Comparison of ENCODE assay signal across 8 mouse cellular contexts in the genomic region with DNA sequence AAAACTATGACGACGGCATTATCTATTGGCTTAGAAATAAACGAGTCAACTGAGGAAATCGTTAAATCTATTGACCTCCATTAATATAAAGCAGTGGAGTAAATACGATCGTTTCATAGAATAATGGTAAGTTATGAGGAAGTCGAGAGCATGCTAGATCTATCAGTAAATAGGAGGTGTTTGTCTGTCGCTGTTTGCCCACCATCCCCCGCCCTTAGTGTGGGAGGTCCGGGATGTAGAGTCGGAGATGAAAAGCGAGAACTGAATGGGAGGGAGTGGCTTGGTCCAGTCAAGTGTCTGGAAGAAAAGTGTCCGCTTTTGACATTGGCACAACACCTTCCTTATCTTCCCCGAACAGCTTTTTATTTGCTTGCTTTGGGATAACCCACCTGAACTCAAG. TPM values are rescaled to one million over a fixed set of nuclear protein-coding genes. Genes with fewer than 3 reads are reported as not detected.
A peak's percentile ranks its signal among the peaks of the same experiment; 100 is the strongest.
DNase-seq lines count a peak whose midpoint lies in the region; ATAC-seq lines count a peak whose summit lies in the region.

A gene (plus strand): TSS at position 79 of the 400 bp plus-strand sequence.

- no peak within 1 kb of the TSS for H3K27ac ChIP-seq in embryonic facial prominence, embryonic 12.5 days
- H3K27ac ChIP-seq in hindbrain, embryonic 15.5 days (replicated peaks), result peak within 1 kb of the TSS; percentile 81
- H3K27ac ChIP-seq in midbrain, embryonic 14.5 days (replicated peaks; ENCODE audit: low read depth, low read length), result peak within 1 kb of the TSS; percentile 75

- DNase-seq in left cerebral cortex, postnatal 25 days (ENCODE audit: low spot score in 2 of 2), result no peak
- no peak for DNase-seq in left cerebral cortex, adult 9 months (ENCODE audit: low spot score in 2 of 2)
- peak; percentile 36 for DNase-seq in midbrain, embryonic 14.5 days
- no peak for DNase-seq in adrenal gland, postnatal 4 days (ENCODE audit: low spot score in 2 of 2)
- no peak for DNase-seq in kidney, adult 18-20 months
- DNase-seq in gastrocnemius, adult 18-20 months (ENCODE audit: low spot score), result no peak

- peak within 1 kb of the TSS; percentile 98 for H3K4me2 ChIP-seq in embryonic facial prominence, embryonic 12.5 days (replicated peaks)
- peak within 1 kb of the TSS; percentile 87 for H3K4me2 ChIP-seq in hindbrain, embryonic 15.5 days
- H3K4me2 ChIP-seq in midbrain, embryonic 14.5 days (ENCODE audit: low read length), result peak within 1 kb of the TSS; percentile 69

- H3K36me3 ChIP-seq in embryonic facial prominence, embryonic 12.5 days, result no peaks in the 10 kb centered on the region
- H3K36me3 ChIP-seq in hindbrain, embryonic 15.5 days, result no peaks in the 10 kb centered on the region
- no peaks in the 10 kb centered on the region for H3K36me3 ChIP-seq in midbrain, embryonic 14.5 days (ENCODE audit: control insufficient read depth, insufficient read depth, low read length)

- H3K27me3 ChIP-seq in embryonic facial prominence, embryonic 12.5 days, result peaks cover 15% of the 10 kb centered on the region
- no peaks in the 10 kb centered on the region for H3K27me3 ChIP-seq in hindbrain, embryonic 15.5 days
- H3K27me3 ChIP-seq in midbrain, embryonic 14.5 days (ENCODE audit: control insufficient read depth, insufficient read depth, low read length), result no peaks in the 10 kb centered on the region

- 9% methylated on average over 14 of the region's 14 CpGs for WGBS in embryonic facial prominence, embryonic 12.5 days
- WGBS in hindbrain, embryonic 15.5 days, result 4% methylated on average over 14 of the region's 14 CpGs
- 5% methylated on average over 14 of the region's 14 CpGs for WGBS in midbrain, embryonic 14.5 days

- intact Hi-C loops in left cerebral cortex, postnatal 25 days (cut with DNase I), result no loop called here

- peaks cover 3% of the 10 kb centered on the region; the same call in 1 of the 2 replicates for H3K4me1 ChIP-seq in embryonic facial prominence, embryonic 12.5 days
- H3K4me1 ChIP-seq in hindbrain, embryonic 15.5 days (replicated peaks), result 0 out of 2 replicates have a peak, but pooled peaks cover 14% of the 10 kb centered on the region
- H3K4me1 ChIP-seq in midbrain, embryonic 14.5 days (ENCODE audit: control insufficient read depth, insufficient read depth, low read length), result 0 out of 2 replicates have a peak, but pooled peaks cover 7% of the 10 kb centered on the region

- H3K9me3 ChIP-seq in embryonic facial prominence, embryonic 12.5 days, result no peaks in the 10 kb centered on the region
- no peaks in the 10 kb centered on the region for H3K9me3 ChIP-seq in hindbrain, embryonic 15.5 days
- no peaks in the 10 kb centered on the region for H3K9me3 ChIP-seq in midbrain, embryonic 14.5 days (ENCODE audit: control insufficient read depth, low read length)

- no peak for ATAC-seq in embryonic facial prominence, embryonic 12.5 days (ENCODE audit: insufficient number of reproducible peaks, insufficient read depth, low FRiP score, low TSS enrichment)
- ATAC-seq in hindbrain, embryonic 15.5 days (ENCODE audit: low FRiP score, low read depth), result peak; percentile 23; the same call in 1 of the 2 replicates
- ATAC-seq in midbrain, embryonic 14.5 days (ENCODE audit: low FRiP score, low TSS enrichment), result no peak

- peak within 1 kb of the TSS; percentile 58 for H3K9ac ChIP-seq in embryonic facial prominence, embryonic 12.5 days
- peak within 1 kb of the TSS; percentile 66 for H3K9ac ChIP-seq in hindbrain, embryonic 15.5 days
- H3K9ac ChIP-seq in midbrain, embryonic 14.5 days (replicated peaks; ENCODE audit: low read length), result peak within 1 kb of the TSS; percentile 72

- H3K4me3 ChIP-seq in embryonic facial prominence, embryonic 12.5 days, result peak within 1 kb of the TSS; percentile 61
- peak within 1 kb of the TSS; percentile 71 for H3K4me3 ChIP-seq in hindbrain, embryonic 15.5 days
- peak within 1 kb of the TSS; percentile 66 for H3K4me3 ChIP-seq in midbrain, embryonic 14.5 days (replicated peaks; ENCODE audit: low read depth, low read length)

RNA-seq across cellular contexts. Expression of the gene that starts here (rescaled TPM):
- total RNA-seq in left cerebral cortex, postnatal 25 days (2021), result 10 to 100 TPM; 11.7 to 12.5 TPM
- polyA plus RNA-seq in embryonic facial prominence, embryonic 12.5 days (2016; fragmentation: Nextera tagmentation; extraction: Ambion mirVana), result 1.6 and 3.1 TPM in 2 replicates
- 13.7 and 19.4 TPM in 2 replicates for polyA plus RNA-seq in hindbrain, embryonic 15.5 days (2015; fragmentation: Nextera tagmentation; extraction: Ambion mirVana)
- 8.9 and 15.7 TPM in 2 replicates for polyA plus RNA-seq in midbrain, embryonic 14.5 days (2014; fragmentation: Nextera tagmentation; extraction: Ambion mirVana)
- total RNA-seq in adrenal gland, postnatal 4 days (2021), result 1 to 10 TPM in 1 of 2 experiments, under 1 TPM in 1; 0.20 to 1.3 TPM
- total RNA-seq in gastrocnemius, adult 18-20 months (2021), result not detected

Comparison
In these comparisons a context has a peak if more than half of its experiments do, and no peak if none do; other contexts are left out.
1. RNA of the gene that starts here (total RNA-seq): 11.7 to 12.5 TPM in left cerebral cortex, postnatal 25 days; 0.20 to 1.3 TPM in adrenal gland, postnatal 4 days and not detected in gastrocnemius, adult 18-20 months; every median in the first group is over 4 times any median in the second.
2. Peak in every context shown above with its lines, with median percentiles within 50 percentile points of each other: H3K4me2 ChIP-seq, H3K4me3 ChIP-seq and H3K9ac ChIP-seq.